Mouse (Mus musculus) midbrain, postnatal 0 days (tissue): ENCODE measurements at regions not wholly inside any gene's neighbourhood (a gene's known extent, or its start where the extent isn't known, plus 50 kb on each side); places are given as distances from the start of the nearest gene placed in this dataset.

Experiments used
- ATAC-seq: fragments of 200-750 bp; cut with Nextera tagmentation; 2 replicates; pipeline ENCODE4 v1.8.0; 2017; ENCODE audit warnings: moderate number of reproducible peaks, mild to moderate bottlenecking, moderate TSS enrichment, moderate library complexity; ENCODE audit not compliant: low FRiP score
- DNase-seq: peaks from one replicate; pipeline ENCODE4 v3.0.0-alpha.2; 2015; ENCODE audit warnings: low spot score
- H3K27ac ChIP-seq: fragments of 300-500 bp; sonication (generic); 2 replicates; pipeline ENCODE4 v1.5.1; 2014; ENCODE audit warnings: low read depth, mild to moderate bottlenecking, low read length, mixed read lengths
- H3K27me3 ChIP-seq: fragments of 300-500 bp; sonication (generic); 2 replicates; pipeline ENCODE4 v1.6.1; 2014; ENCODE audit warnings: low read length, control low read depth, mixed read lengths; ENCODE audit not compliant: insufficient read depth
- H3K36me3 ChIP-seq: fragments of 300-500 bp; sonication (generic); 2 replicates; pipeline ENCODE4 v1.6.1; 2014; ENCODE audit warnings: low read length, control low read depth, mixed read lengths; ENCODE audit not compliant: insufficient read depth
- H3K4me1 ChIP-seq: fragments of 300-500 bp; sonication (generic); 2 replicates; pipeline ENCODE4 v1.6.1; 2014; ENCODE audit warnings: mild to moderate bottlenecking, control low read depth, antibody characterized with exemption, low read length, mixed read lengths; ENCODE audit not compliant: insufficient read depth
- H3K4me2 ChIP-seq: fragments of 300-500 bp; sonication (generic); 2 replicates; pipeline ENCODE4 v1.6.1; 2014; ENCODE audit warnings: low read depth, mild to moderate bottlenecking, low read length, mixed read lengths; ENCODE audit not compliant: poor library complexity, severe bottlenecking
- H3K4me3 ChIP-seq: fragments of 300-500 bp; sonication (generic); 2 replicates; pipeline ENCODE4 v1.5.1; 2014; ENCODE audit warnings: low read depth, mild to moderate bottlenecking, low read length, moderate library complexity
- H3K9ac ChIP-seq: fragments of 300-500 bp; sonication (generic); replicated peaks from 2 replicates; pipeline ENCODE4 v1.6.1; 2014; ENCODE audit warnings: mild to moderate bottlenecking, low read length, moderate library complexity, mixed read lengths; ENCODE audit not compliant: poor library complexity, severe bottlenecking
- H3K9me3 ChIP-seq: fragments of 300-500 bp; sonication (generic); 2 replicates; pipeline ENCODE4 v1.6.1; 2016; ENCODE audit warnings: low read length, control low read depth
- CTCF ChIP-seq: IDR thresholded peaks from 2 replicates; pipeline ENCODE4 v1.5.1; 2016; ENCODE audit warnings: antibody characterized with exemption, mild to moderate bottlenecking
- WGBS: fragments of 180-500 bp; shearing (Covaris S2); extraction: QIAGEN DNeasy Blood & Tissue Kit; methylation state at CpG from one replicate; pipeline ENCODE4 v1.1.7; 2014; 5-methylcytosine and 5-hydroxymethylcytosine counted together

DNA sequence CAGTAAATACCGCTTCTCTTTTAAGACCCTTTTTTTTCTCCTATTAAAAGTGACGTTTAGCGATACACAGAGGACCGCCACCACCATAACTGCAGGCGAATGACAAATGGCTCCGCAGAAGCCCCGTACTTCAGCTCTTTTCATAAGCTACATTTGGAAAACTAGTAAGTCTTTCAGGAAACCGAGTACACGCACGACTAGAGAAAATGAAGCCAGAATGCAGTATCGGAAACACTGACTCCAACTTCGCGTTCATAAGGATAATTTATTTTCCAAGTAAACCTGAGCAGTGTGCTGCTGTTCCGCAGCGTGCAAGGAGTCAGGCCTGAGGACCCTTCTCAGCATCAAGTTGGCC is 529.2 kb upstream of the Adgrl2 start:
- DNase-seq (peak; percentile 22), ATAC-seq (no peak)
- 8% methylated on average over 15 of the region's 15 CpGs for WGBS
- no peaks in the 10 kb centered on the region; the same call in 1 of the 2 replicates for H3K27me3 ChIP-seq
- peak overlapping the region; percentile 80 for H3K4me2 ChIP-seq
- no peak for TF ChIP-seq CTCF
- peak overlapping the region; percentile 42 for H3K9ac ChIP-seq
- H3K27ac ChIP-seq: no peak overlapping the region
- no peaks in the 10 kb centered on the region for H3K4me1 ChIP-seq
- H3K4me3 ChIP-seq: peak overlapping the region; percentile 46
- no peaks in the 10 kb centered on the region for H3K9me3 ChIP-seq
- H3K36me3 ChIP-seq: no peaks in the 10 kb centered on the region

DNA sequence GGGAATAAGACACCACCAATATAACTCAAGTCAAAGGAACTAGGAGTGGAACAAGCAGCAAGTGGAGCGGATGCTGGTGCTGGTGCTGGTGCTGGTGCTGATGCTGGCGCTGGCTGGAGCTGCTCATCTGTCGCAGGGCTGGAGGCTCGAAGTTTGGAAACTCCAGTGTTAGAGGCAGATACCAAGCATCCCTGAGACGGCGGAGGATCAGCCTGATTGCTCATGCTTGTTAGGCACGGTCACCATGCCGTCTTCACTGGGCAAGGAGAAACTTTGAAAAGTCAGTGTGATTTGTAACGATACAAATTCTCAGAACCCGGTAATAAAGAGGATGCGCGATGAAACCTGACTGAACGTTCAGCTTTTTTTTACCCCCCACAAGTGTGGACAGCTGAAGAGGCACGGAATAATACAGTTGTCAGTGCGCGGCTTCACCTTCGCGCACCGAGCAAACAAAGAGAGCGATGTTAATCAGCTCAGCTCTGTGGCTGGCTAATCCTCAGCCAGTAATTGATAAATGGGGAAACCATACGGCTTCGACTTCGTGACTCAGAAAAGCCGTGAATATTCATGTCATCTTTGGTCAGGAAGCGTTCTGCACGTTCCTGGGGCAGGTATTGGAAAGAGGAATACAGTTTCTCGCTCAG is 528.7 kb upstream of the Adgrl2 start:
- DNase-seq: peak; percentile 28
- WGBS: under 1% methylated on average over 27 of the region's 27 CpGs
- Histone ChIP-seq H3K36me3 (no peaks in the 10 kb centered on the region), H3K4me3 (peak overlapping the region; percentile 46), H3K27ac (no peak overlapping the region), H3K4me2 (peak overlapping the region; percentile 80), H3K4me1 (no peaks in the 10 kb centered on the region), H3K9me3 (no peaks in the 10 kb centered on the region), H3K27me3 (no peaks in the 10 kb centered on the region; the same call in 1 of the 2 replicates), H3K9ac (peak overlapping the region; percentile 42)
- no peak for TF ChIP-seq CTCF
- no peak for ATAC-seq

DNA sequence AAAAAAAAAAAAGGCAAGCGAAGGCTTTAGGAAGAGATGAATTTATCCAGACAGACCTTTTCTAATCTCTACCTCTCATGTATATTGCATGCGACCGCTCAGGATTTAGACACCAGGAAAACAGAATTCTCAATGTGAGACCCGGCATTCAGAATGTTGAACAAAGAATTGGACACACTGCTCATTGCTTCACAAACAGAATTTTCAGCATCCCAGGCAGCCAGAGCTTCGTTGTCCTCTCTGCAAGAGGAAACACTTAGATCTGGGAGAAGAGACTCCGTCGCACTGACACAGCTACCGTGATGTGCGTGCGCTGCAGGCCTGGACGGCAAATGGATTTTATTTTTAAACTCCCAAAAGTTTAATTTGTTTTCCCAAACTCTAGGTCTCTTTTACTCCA is 527.2 kb upstream of the Adgrl2 start:
- ATAC-seq (no peak), DNase-seq (no peak)
- H3K27ac ChIP-seq: no peak overlapping the region
- H3K36me3 ChIP-seq: no peaks in the 10 kb centered on the region
- H3K9ac ChIP-seq: no peak overlapping the region
- H3K4me2 ChIP-seq: no peak overlapping the region
- H3K4me3 ChIP-seq: no peak overlapping the region
- 32% methylated on average over 11 of the region's 11 CpGs for WGBS
- H3K4me1 ChIP-seq: no peaks in the 10 kb centered on the region
- H3K27me3 ChIP-seq: no peaks in the 10 kb centered on the region; the same call in 1 of the 2 replicates
- H3K9me3 ChIP-seq: no peaks in the 10 kb centered on the region
- TF ChIP-seq CTCF: no peak

DNA sequence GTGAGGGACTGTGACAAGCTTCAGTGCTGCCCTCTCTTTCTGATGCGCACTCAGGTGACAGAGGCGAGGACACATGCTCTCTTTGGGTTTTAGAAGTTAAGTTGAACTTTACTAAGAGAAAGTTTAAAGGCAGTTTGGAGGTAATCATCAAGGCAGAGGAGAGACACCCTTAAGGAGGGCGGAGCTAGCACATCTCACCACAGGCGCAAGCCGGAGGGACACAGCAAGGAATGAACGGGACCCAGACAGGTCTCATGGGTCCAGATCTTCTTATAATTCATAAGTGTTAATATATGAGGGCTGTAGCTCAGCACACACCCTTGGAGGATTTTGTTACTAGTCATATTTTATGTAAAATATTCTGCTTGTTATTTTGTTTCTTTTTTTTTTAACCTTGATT is 518.8 kb upstream of the Adgrl2 start:
- WGBS: 92% methylated on average over 6 of the region's 6 CpGs

DNA sequence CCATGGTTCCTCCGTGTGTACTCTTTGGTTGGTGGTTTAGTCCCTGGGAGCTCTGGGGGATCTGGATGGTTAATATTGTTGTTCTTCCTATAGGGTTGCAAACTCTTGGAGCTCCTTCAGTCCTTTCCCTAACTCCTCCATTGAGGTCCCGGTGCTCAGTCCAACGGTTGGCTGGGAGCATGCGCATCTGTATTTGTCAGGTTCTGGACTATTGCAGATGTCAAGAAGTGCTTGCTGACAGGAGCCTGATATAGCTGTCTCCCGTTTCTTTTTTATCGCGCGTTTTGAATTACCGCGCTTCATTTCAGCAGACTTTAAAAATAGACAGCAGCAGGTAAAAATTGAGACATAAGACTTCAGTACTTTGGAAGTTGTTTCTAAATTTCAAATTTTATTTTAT is 518.3 kb upstream of the Adgrl2 start:
- no peaks in the 10 kb centered on the region for H3K4me1 ChIP-seq
- no peak overlapping the region for H3K27ac ChIP-seq
- no peak overlapping the region for H3K9ac ChIP-seq
- no peak overlapping the region for H3K4me2 ChIP-seq
- DNase-seq (no peak), ATAC-seq (no peak)
- H3K27me3 ChIP-seq: no peaks in the 10 kb centered on the region
- no peak overlapping the region for H3K4me3 ChIP-seq
- no peaks in the 10 kb centered on the region for H3K36me3 ChIP-seq
- 89% methylated on average over 10 of the region's 10 CpGs for WGBS
- TF ChIP-seq CTCF: no peak
- no peaks in the 10 kb centered on the region for H3K9me3 ChIP-seq

More for the DNA sequence above, 518.8 kb upstream of the Adgrl2 start:
- H3K4me1 ChIP-seq: no peaks in the 10 kb centered on the region
- H3K9me3 ChIP-seq: no peaks in the 10 kb centered on the region
- no peak for ATAC-seq
- TF ChIP-seq CTCF: no peak
- H3K27ac ChIP-seq: no peak overlapping the region
- DNase-seq: no peak
- H3K36me3 ChIP-seq: no peaks in the 10 kb centered on the region
- no peak overlapping the region for H3K4me2 ChIP-seq
- H3K4me3 ChIP-seq: no peak overlapping the region
- no peaks in the 10 kb centered on the region for H3K27me3 ChIP-seq
- H3K9ac ChIP-seq: no peak overlapping the region

DNA sequence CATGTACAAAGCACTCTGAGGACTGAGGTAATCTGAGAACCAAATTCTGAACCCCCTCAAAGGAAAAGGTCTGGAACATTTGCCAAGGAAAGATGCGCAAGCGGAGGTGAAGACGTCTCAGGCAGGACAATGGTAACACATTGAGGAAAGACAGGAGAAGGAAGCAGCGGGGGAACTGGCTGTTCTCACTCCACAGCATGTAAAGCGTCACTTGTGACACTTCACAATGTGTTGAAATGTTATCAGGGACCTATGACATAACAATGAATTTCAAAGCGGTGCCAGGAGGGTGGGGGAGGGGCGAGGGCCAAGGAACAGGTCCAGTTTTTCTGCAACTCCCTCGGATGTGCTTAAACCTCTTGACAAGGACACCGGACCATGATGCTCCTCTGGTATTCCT is 515.3 kb upstream of the Adgrl2 start:
- TF ChIP-seq CTCF: no peak
- ATAC-seq (no peak), DNase-seq (no peak)
- 85% methylated on average over 9 of the region's 9 CpGs for WGBS
- Histone ChIP-seq H3K9ac (no peak overlapping the region), H3K4me3 (no peak overlapping the region), H3K4me2 (no peak overlapping the region), H3K27ac (no peak overlapping the region), H3K4me1 (no peaks in the 10 kb centered on the region), H3K9me3 (no peaks in the 10 kb centered on the region), H3K27me3 (no peaks in the 10 kb centered on the region), H3K36me3 (no peaks in the 10 kb centered on the region)
